16 mouse cellular contexts compared by ENCODE assay signal in the genomic region with DNA sequence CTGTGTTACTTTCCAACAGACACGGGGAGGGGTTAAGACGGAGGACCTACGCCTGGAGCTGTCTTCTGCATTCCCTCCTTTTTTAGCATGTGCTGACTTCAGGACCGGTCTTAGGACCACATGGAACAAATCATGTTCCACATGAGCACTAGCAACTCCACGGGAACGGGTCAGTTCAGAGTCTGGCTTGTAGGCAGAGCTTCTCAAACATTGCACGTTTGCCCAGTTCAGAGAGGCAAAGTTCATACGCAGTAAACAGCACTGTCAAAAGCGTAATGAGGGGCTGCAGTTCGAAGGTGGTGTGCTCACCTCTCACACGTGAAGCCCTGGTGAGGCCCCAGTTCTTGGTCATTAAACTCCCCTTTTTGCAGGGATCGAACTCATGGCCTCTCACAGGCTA.
"Had no signal": no experiment of that assay in that cellular context is flagged by ENCODE, and none has a peak within 500 bp of the region (broad histone marks: within the 10 kb centered on the region; RNA-seq: fewer than 3 reads in every experiment).

No protein-coding gene starts in this region.

- H3K27me3 ChIP-seq: lung, embryonic 15.5 days; midbrain, embryonic 13.5 days; midbrain, embryonic 15.5 days; neural tube, embryonic 12.5 days; stomach, embryonic 15.5 days had no signal

- H3K4me1 ChIP-seq: lung, embryonic 15.5 days; megakaryocyte, embryonic 14.5 days; midbrain, embryonic 15.5 days; stomach, embryonic 15.5 days had no signal

- H3K27ac ChIP-seq: lung, embryonic 15.5 days; macrophage; midbrain, embryonic 13.5 days; midbrain, embryonic 15.5 days; neural tube, embryonic 12.5 days; stomach, embryonic 15.5 days; stomach, postnatal 0 days had no signal

- H3K4me3 ChIP-seq: lung, embryonic 15.5 days; megakaryocyte, embryonic 14.5 days; midbrain, embryonic 13.5 days; midbrain, embryonic 15.5 days; neural tube, embryonic 12.5 days; stomach, embryonic 15.5 days had no signal

- DNase-seq: lung, adult 2 months; lung, postnatal 14 days; lung, postnatal 36 days; right cerebral cortex, postnatal 14 days; thymus, adult 2 months; thymus, postnatal 25 days had no signal

- H3K36me3 ChIP-seq: lung, embryonic 15.5 days; midbrain, embryonic 13.5 days; midbrain, embryonic 15.5 days; neural tube, embryonic 12.5 days; stomach, embryonic 15.5 days had no signal

- H3K9me3 ChIP-seq: lung, embryonic 15.5 days; megakaryocyte, embryonic 14.5 days; midbrain, embryonic 13.5 days; midbrain, embryonic 15.5 days; neural tube, embryonic 12.5 days; stomach, embryonic 15.5 days had no signal

- H3K4me2 ChIP-seq: lung, embryonic 15.5 days; midbrain, embryonic 11.5 days; midbrain, embryonic 13.5 days; midbrain, embryonic 15.5 days; neural tube, embryonic 12.5 days; stomach, embryonic 15.5 days had no signal

- ATAC-seq: lung, postnatal 0 days; midbrain, embryonic 13.5 days; midbrain, embryonic 15.5 days had no signal

- H3K9ac ChIP-seq: lung, embryonic 15.5 days; midbrain, embryonic 13.5 days; midbrain, embryonic 15.5 days; neural tube, embryonic 12.5 days; stomach, embryonic 15.5 days had no signal
